Mouse (Mus musculus): ENCODE measurements around the gene Otop1.

DNA sequence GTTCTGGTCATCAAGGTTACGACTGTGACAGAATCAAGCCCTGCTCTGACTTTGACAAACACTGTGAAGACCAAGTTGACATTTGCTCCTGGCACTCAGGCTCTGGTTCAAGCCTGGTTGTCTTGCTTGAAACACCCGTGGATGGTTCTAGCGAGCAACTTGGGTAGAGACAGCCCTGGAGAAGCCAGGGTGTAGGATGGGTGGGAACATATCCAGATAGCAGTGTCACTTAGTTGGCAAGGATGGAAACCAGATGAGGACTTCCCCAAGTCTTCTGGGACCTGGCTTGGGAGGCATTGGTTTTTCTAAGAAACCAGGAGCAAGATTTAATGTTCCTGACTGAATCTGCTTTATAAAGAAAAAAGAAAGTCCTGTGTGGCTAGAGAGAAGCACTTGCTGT lies 4.8 kb upstream of the Otop1 start:
- TF ChIP-seq POLR2A (IDR thresholded peaks at IDR 0.05; ENCODE audit: low read depth, low read length) = no peak
- TF ChIP-seq CTCF (IDR thresholded peaks at IDR 0.05; ENCODE audit: borderline replicate concordance, insufficient read depth, low read length) = no peak
